Mouse (Mus musculus) CH12.LX (cell line): Measurements from ENCODE around the gene Sfxn1.

Experiments
- CTCF ChIP-seq, 2 experiments: IDR thresholded peaks in 1 of 2; conservative IDR thresholded peaks in 1 of 2; 2 replicates each; pipeline ENCODE4 v1.5.1; 2011 to 2012; ENCODE audit warnings: low read depth in 2 of 2, low read length in 2 of 2, improper control_type of control experiment in 1 of 2, inconsistent platforms in 1 of 2, mild to moderate bottlenecking in 1 of 2, moderate library complexity in 1 of 2
- EP300 ChIP-seq: IDR thresholded peaks from 2 replicates; pipeline ENCODE4 v1.6.1; 2011; ENCODE audit warnings: low read length, improper control_type of control experiment
- POLR2A ChIP-seq: IDR thresholded peaks from 2 replicates; pipeline ENCODE4 v1.6.1; 2011; ENCODE audit warnings: low read depth, mild to moderate bottlenecking, improper control_type of control experiment, low read length
- SIN3A ChIP-seq: IDR thresholded peaks from 2 replicates; pipeline ENCODE4 v1.6.1; 2012; ENCODE audit warnings: low read length, improper control_type of control experiment, inconsistent platforms
- USF1 ChIP-seq: IDR thresholded peaks from 2 replicates; pipeline ENCODE4 v1.6.1; 2014; ENCODE audit warnings: low read depth, mild to moderate bottlenecking, inconsistent platforms, low read length, improper control_type of control experiment
- ZC3H11A ChIP-seq: IDR thresholded peaks from 2 replicates; pipeline ENCODE4 v1.6.1; 2012; ENCODE audit warnings: low read depth, mild to moderate bottlenecking, inconsistent platforms, low read length, improper control_type of control experiment
- ZKSCAN1 ChIP-seq: IDR thresholded peaks from 2 replicates; pipeline ENCODE4 v1.6.1; 2012; ENCODE audit warnings: low read depth, inconsistent platforms, low read length, improper control_type of control experiment, borderline replicate concordance

DNA sequence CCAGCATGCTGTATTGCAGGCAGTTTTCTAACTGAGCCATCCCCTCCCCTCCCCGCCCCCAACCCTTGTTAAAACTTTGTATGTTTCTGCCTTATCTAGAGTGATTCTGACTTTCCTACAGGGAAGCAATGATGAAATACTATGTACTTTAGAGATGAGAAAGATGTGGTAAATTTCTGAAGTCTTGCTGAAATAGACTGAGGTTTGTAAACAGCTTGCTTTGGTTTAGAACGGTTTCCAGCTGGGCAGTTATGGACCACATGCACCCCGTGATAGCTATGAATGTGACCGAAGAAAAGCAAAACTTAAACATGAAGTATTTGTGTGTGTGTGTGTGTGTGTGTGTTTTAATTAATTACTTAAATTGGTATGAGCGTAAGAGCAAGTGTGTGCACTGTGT lies 13.2 kb downstream of the Sfxn1 start:
- no peak for TF ChIP-seq CTCF (conservative IDR thresholded peaks at IDR 0.05 in 1 of 2, IDR thresholded peaks at IDR 0.05 in 1 of 2; ENCODE audit: low read depth in 2 of 2, low read length in 2 of 2)
- no peak for TF ChIP-seq POLR2A
- no peak for TF ChIP-seq ZC3H11A
- TF ChIP-seq EP300 = no peak
- no peak for TF ChIP-seq SIN3A
- TF ChIP-seq ZKSCAN1 = no peak
- no peak for TF ChIP-seq USF1
